ENCODE assay signal across 8 mouse cellular contexts in genomic region chr2:174473550-174473927, GRCm38 (mm10). TPM values are rescaled to one million over a fixed set of nuclear protein-coding genes. Genes with fewer than 3 reads are reported as not detected.
A peak's percentile ranks its signal among the peaks of the same experiment; 100 is the strongest.
DNase-seq lines count a peak whose midpoint lies in the region; ATAC-seq lines count a peak whose summit lies in the region.

No protein-coding gene starts in this region.

- H3K4me2 ChIP-seq in liver, embryonic 11.5 days: peak overlapping the region; percentile 69
- H3K4me2 ChIP-seq in embryonic facial prominence, embryonic 13.5 days: peak overlapping the region; percentile 76
- peak overlapping the region; percentile 78 for H3K4me2 ChIP-seq in intestine, embryonic 16.5 days (ENCODE audit: low read depth, low read length)
- H3K4me2 ChIP-seq in neural tube, embryonic 14.5 days (ENCODE audit: low read depth, low read length): peak overlapping the region; percentile 68

- no peak for DNase-seq in liver, embryonic 11.5 days (ENCODE audit: low spot score)
- no peak for DNase-seq in liver
- DNase-seq in ovary, adult 18-20 months (ENCODE audit: low spot score): no peak
- no peak for DNase-seq in ovary, postnatal 14 days (ENCODE audit: low spot score)
- no peak for DNase-seq in kidney, postnatal 4 days

- H3K9ac ChIP-seq in liver, embryonic 11.5 days (ENCODE audit: low read depth, low read length): peak overlapping the region; percentile 59
- H3K9ac ChIP-seq in embryonic facial prominence, embryonic 13.5 days: peak overlapping the region; percentile 82
- H3K9ac ChIP-seq in intestine, embryonic 16.5 days (ENCODE audit: low read depth, low read length): peak overlapping the region; percentile 65
- no peak overlapping the region for H3K9ac ChIP-seq in neural tube, embryonic 14.5 days (replicated peaks; ENCODE audit: low read depth, low read length)

- H3K36me3 ChIP-seq in liver, embryonic 11.5 days (ENCODE audit: control insufficient read depth, insufficient read depth, low read length): peaks cover 9% of the 10 kb centered on the region
- peaks cover 19% of the 10 kb centered on the region for H3K36me3 ChIP-seq in embryonic facial prominence, embryonic 13.5 days
- H3K36me3 ChIP-seq in intestine, embryonic 16.5 days (ENCODE audit: control insufficient read depth, insufficient read depth, low read length): no peaks in the 10 kb centered on the region
- 0 out of 2 replicates have a peak, but pooled peaks cover 2% of the 10 kb centered on the region for H3K36me3 ChIP-seq in neural tube, embryonic 14.5 days (ENCODE audit: control insufficient read depth, insufficient read depth, low read length)

- H3K4me1 ChIP-seq in liver, embryonic 11.5 days (replicated peaks; ENCODE audit: control insufficient read depth, insufficient read depth, low read length): peaks cover 26% of the 10 kb centered on the region
- peaks cover 21% of the 10 kb centered on the region for H3K4me1 ChIP-seq in embryonic facial prominence, embryonic 13.5 days
- peaks cover 27% of the 10 kb centered on the region for H3K4me1 ChIP-seq in intestine, embryonic 16.5 days (ENCODE audit: control insufficient read depth, insufficient read depth, low read length)
- no peaks in the 10 kb centered on the region for H3K4me1 ChIP-seq in neural tube, embryonic 14.5 days (ENCODE audit: control insufficient read depth, insufficient read depth, low read length)

- 69% methylated on average over 5 of the region's 5 CpGs for WGBS in liver, embryonic 11.5 days
- 62% methylated on average over 5 of the region's 5 CpGs for WGBS in embryonic facial prominence, embryonic 13.5 days
- WGBS in intestine, embryonic 16.5 days: 81% methylated on average over 5 of the region's 5 CpGs
- WGBS in neural tube, embryonic 14.5 days: 88% methylated on average over 5 of the region's 5 CpGs

- H3K27ac ChIP-seq in liver, embryonic 11.5 days (ENCODE audit: low read depth, low read length): peak overlapping the region; percentile 78
- H3K27ac ChIP-seq in embryonic facial prominence, embryonic 13.5 days: peak overlapping the region; percentile 77
- peak overlapping the region; percentile 67 for H3K27ac ChIP-seq in intestine, embryonic 16.5 days (ENCODE audit: low read length)
- H3K27ac ChIP-seq in neural tube, embryonic 14.5 days (ENCODE audit: low read depth, low read length): no peak overlapping the region

- ATAC-seq in liver, embryonic 11.5 days (replicated peaks; ENCODE audit: low FRiP score): no peak
- ATAC-seq in embryonic facial prominence, embryonic 13.5 days (ENCODE audit: insufficient number of reproducible peaks, insufficient read depth, low FRiP score, low TSS enrichment, low read depth): no peak
- no peak for ATAC-seq in intestine, embryonic 16.5 days
- ATAC-seq in neural tube, embryonic 14.5 days (ENCODE audit: low read depth): no peak

- H3K27me3 ChIP-seq in liver, embryonic 11.5 days (replicated peaks; ENCODE audit: control insufficient read depth, insufficient read depth, low read length): no peaks in the 10 kb centered on the region
- no peaks in the 10 kb centered on the region for H3K27me3 ChIP-seq in embryonic facial prominence, embryonic 13.5 days
- H3K27me3 ChIP-seq in intestine, embryonic 16.5 days (replicated peaks; ENCODE audit: control insufficient read depth, insufficient read depth, low read length): no peaks in the 10 kb centered on the region
- no peaks in the 10 kb centered on the region for H3K27me3 ChIP-seq in neural tube, embryonic 14.5 days (ENCODE audit: control insufficient read depth, insufficient read depth, low read length)

- H3K4me3 ChIP-seq in liver, embryonic 11.5 days (ENCODE audit: low read depth, low read length): peak overlapping the region; percentile 79
- H3K4me3 ChIP-seq in embryonic facial prominence, embryonic 13.5 days: peak overlapping the region; percentile 67
- H3K4me3 ChIP-seq in intestine, embryonic 16.5 days (ENCODE audit: low read length): peak overlapping the region; percentile 86
- peak overlapping the region; percentile 66 for H3K4me3 ChIP-seq in neural tube, embryonic 14.5 days (ENCODE audit: low read depth, low read length)

- H3K9me3 ChIP-seq in liver, embryonic 11.5 days (ENCODE audit: control insufficient read depth, low read length): no peaks in the 10 kb centered on the region
- no peaks in the 10 kb centered on the region for H3K9me3 ChIP-seq in embryonic facial prominence, embryonic 13.5 days
- H3K9me3 ChIP-seq in intestine, embryonic 16.5 days (ENCODE audit: control insufficient read depth, low read length): no peaks in the 10 kb centered on the region
- H3K9me3 ChIP-seq in neural tube, embryonic 14.5 days (ENCODE audit: control insufficient read depth, low read length): no peaks in the 10 kb centered on the region

RNA-seq across cellular contexts. Expression of gene Prelid3b, which starts 0.7 kb away (rescaled TPM):
- 156 and 162 TPM in 2 replicates for polyA plus RNA-seq in liver, embryonic 11.5 days (2014; fragmentation: Nextera tagmentation; extraction: Ambion mirVana)
- 108 TPM in 2 replicates for polyA plus RNA-seq in embryonic facial prominence, embryonic 13.5 days (2015; fragmentation: Nextera tagmentation; extraction: Ambion mirVana)
- polyA plus RNA-seq in intestine, embryonic 16.5 days (2015; fragmentation: Nextera tagmentation; extraction: Ambion mirVana): 119 and 134 TPM in 2 replicates
- polyA plus RNA-seq in neural tube, embryonic 14.5 days (2014; fragmentation: Nextera tagmentation; extraction: Ambion mirVana): 111 and 112 TPM in 2 replicates

RNA-seq across cellular contexts. Expression of gene Atp5e, which starts 9.6 kb away (rescaled TPM):
- 597 and 634 TPM in 2 replicates for polyA plus RNA-seq in liver, embryonic 11.5 days (2014; fragmentation: Nextera tagmentation; extraction: Ambion mirVana)
- polyA plus RNA-seq in embryonic facial prominence, embryonic 13.5 days (2015; fragmentation: Nextera tagmentation; extraction: Ambion mirVana): 779 and 911 TPM in 2 replicates
- 775 and 798 TPM in 2 replicates for polyA plus RNA-seq in intestine, embryonic 16.5 days (2015; fragmentation: Nextera tagmentation; extraction: Ambion mirVana)
- polyA plus RNA-seq in neural tube, embryonic 14.5 days (2014; fragmentation: Nextera tagmentation; extraction: Ambion mirVana): 794 and 891 TPM in 2 replicates

RNA-seq across cellular contexts. Expression of gene Tubb1, which starts 23.0 kb away (rescaled TPM):
- polyA plus RNA-seq in liver, embryonic 11.5 days (2014; fragmentation: Nextera tagmentation; extraction: Ambion mirVana): 43.5 and 51.9 TPM in 2 replicates
- polyA plus RNA-seq in embryonic facial prominence, embryonic 13.5 days (2015; fragmentation: Nextera tagmentation; extraction: Ambion mirVana): 3.1 and 3.3 TPM in 2 replicates
- polyA plus RNA-seq in intestine, embryonic 16.5 days (2015; fragmentation: Nextera tagmentation; extraction: Ambion mirVana): 1.1 and 1.4 TPM in 2 replicates
- 0.19 and 0.68 TPM in 2 replicates for polyA plus RNA-seq in neural tube, embryonic 14.5 days (2014; fragmentation: Nextera tagmentation; extraction: Ambion mirVana)

RNA-seq across cellular contexts. Expression of gene Ctsz, which starts 34.7 kb away (rescaled TPM):
- polyA plus RNA-seq in liver, embryonic 11.5 days (2014; fragmentation: Nextera tagmentation; extraction: Ambion mirVana): 159 and 162 TPM in 2 replicates
- 148 and 153 TPM in 2 replicates for polyA plus RNA-seq in embryonic facial prominence, embryonic 13.5 days (2015; fragmentation: Nextera tagmentation; extraction: Ambion mirVana)
- polyA plus RNA-seq in intestine, embryonic 16.5 days (2015; fragmentation: Nextera tagmentation; extraction: Ambion mirVana): 381 and 448 TPM in 2 replicates
- 58.2 and 79.7 TPM in 2 replicates for polyA plus RNA-seq in neural tube, embryonic 14.5 days (2014; fragmentation: Nextera tagmentation; extraction: Ambion mirVana)

RNA-seq across cellular contexts. Expression of gene Nelfcd, which starts 57.9 kb away (rescaled TPM):
- 117 and 125 TPM in 2 replicates for polyA plus RNA-seq in liver, embryonic 11.5 days (2014; fragmentation: Nextera tagmentation; extraction: Ambion mirVana)
- 131 and 140 TPM in 2 replicates for polyA plus RNA-seq in embryonic facial prominence, embryonic 13.5 days (2015; fragmentation: Nextera tagmentation; extraction: Ambion mirVana)
- polyA plus RNA-seq in intestine, embryonic 16.5 days (2015; fragmentation: Nextera tagmentation; extraction: Ambion mirVana): 72.5 and 81.3 TPM in 2 replicates
- polyA plus RNA-seq in neural tube, embryonic 14.5 days (2014; fragmentation: Nextera tagmentation; extraction: Ambion mirVana): 105 and 116 TPM in 2 replicates

Comparison
In these comparisons a context has a peak if more than half of its experiments do, and no peak if none do; other contexts are left out.
1. RNA of gene Tubb1, which starts 23.0 kb away (polyA plus RNA-seq): 43.5 to 51.9 TPM in liver, embryonic 11.5 days; 3.1 to 3.3 TPM in embryonic facial prominence, embryonic 13.5 days, 1.1 to 1.4 TPM in intestine, embryonic 16.5 days and 0.19 to 0.68 TPM in neural tube, embryonic 14.5 days; every median in the first group is over 10 times any median in the second.
2. Peak in every context shown above with its lines, with median percentiles within 50 percentile points of each other: H3K4me2 ChIP-seq and H3K4me3 ChIP-seq.